Mouse (Mus musculus) neutrophil, adult 59 days (primary cell): ENCODE measurements around the gene Fam89a. TPM values are rescaled to one million over a fixed set of nuclear protein-coding genes. Genes with fewer than 3 reads are reported as not detected.

Source experiments
- total RNA-seq, 2 experiments: library from RNA; stranded (reverse); gene quantifications; 1 replicate in 1 of 2; 2 replicates in 1 of 2; pipeline ENCODE4 v1.2.4; 2023

Gene Fam89a
- under 1 TPM in 1 of 2 experiments, not detected in 1; 0.44 TPM for total RNA-seq

DNA sequence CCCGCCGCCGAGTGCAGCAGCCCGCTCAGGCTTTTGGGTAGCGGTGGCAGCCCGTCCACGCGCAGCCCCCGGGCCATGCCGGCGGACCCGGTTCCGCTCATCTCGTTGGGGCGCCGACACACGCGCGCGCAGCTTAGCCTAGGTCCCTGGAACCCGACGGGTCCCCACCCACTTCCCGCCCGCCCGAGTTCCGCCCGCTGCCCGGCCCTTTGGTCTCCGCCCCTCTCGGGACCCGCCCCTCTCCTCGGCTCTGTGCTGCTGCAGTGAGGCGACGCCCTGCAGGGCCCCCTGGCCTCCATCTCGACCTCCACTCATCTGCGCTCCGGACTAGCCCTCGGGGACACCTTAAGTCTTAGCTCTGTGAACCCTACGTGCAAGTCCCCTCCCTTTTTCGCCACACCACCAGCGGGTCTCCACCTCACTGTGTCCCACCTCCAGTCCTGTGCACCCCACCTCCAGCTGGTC is at the start of gene Fam89a:
Gene Fam89a, minus strand, starts transcription at position 124 of the 465 bp plus-strand sequence.

DNA sequence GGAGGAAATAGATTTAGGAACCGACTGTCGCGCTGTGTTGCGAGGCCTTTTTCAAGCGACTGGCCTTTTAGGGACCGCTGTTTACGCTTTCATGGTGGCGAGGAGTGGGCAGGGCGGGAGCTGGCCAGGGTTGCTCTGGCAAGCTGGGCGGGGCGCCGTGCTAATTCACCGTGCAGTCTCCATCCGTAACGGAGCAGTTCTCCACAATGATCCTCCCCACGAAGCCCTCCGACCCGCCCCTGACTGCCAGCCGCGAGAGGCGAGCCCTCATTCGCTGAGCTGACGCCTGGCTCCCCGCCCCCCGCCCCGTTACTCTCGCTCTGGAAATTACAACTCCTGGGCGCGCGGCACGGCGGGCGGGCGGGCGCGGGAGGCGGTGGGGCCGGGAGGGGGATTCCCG is 41.1 kb upstream of the Fam89a start, which contains the start of gene Trim67:
Gene Trim67, plus strand, starts transcription at position 385 of the 400 bp plus-strand sequence.

GRCm38 (mm10) chr8:124721862-124722515 is 29.6 kb downstream of the Fam89a start, which contains the start of the genes Ttc13 and Arv1:
Gene Ttc13 (minus strand): TSS chr8:124721983.
Gene Arv1 (plus strand): TSS chr8:124722139.

Other genes starting within 250 kb of the Fam89a start
- 10 to 100 TPM; 26.0 to 30.3 TPM for gene Cog2, start 231.1 kb downstream of the Fam89a start, total RNA-seq
- gene Agt, start 182.1 kb downstream of the Fam89a start, total RNA-seq: not detected
- gene Capn9, start 175.7 kb downstream of the Fam89a start, total RNA-seq: not detected
- 1 to 10 TPM; 4.3 to 5.2 TPM for gene 2310022B05Rik, start 88.5 kb downstream of the Fam89a start, total RNA-seq
- 10 to 100 TPM; 42.0 to 42.9 TPM for gene Ttc13, start 29.8 kb downstream of the Fam89a start, total RNA-seq
- 1 to 10 TPM; 4.7 to 5.1 TPM for gene Arv1, start 29.7 kb downstream of the Fam89a start, total RNA-seq
- not detected for gene Trim67, start 41.3 kb upstream of the Fam89a start, total RNA-seq
- gene Gnpat, start 111.2 kb upstream of the Fam89a start, total RNA-seq: 10 to 100 TPM; 29.0 to 33.1 TPM
- gene 2810004N23Rik, start 111.3 kb upstream of the Fam89a start, total RNA-seq: 1 to 10 TPM; 7.8 to 8.8 TPM
- gene Exoc8, start 145.9 kb upstream of the Fam89a start, total RNA-seq: 10 to 100 TPM; 14.2 TPM
- gene Sprtn, start 146.1 kb upstream of the Fam89a start, total RNA-seq: 10 to 100 TPM; 16.8 to 18.6 TPM
- 10 to 100 TPM; 17.5 to 21.2 TPM for gene Egln1, start 197.5 kb upstream of the Fam89a start, total RNA-seq